In the genomic region with DNA sequence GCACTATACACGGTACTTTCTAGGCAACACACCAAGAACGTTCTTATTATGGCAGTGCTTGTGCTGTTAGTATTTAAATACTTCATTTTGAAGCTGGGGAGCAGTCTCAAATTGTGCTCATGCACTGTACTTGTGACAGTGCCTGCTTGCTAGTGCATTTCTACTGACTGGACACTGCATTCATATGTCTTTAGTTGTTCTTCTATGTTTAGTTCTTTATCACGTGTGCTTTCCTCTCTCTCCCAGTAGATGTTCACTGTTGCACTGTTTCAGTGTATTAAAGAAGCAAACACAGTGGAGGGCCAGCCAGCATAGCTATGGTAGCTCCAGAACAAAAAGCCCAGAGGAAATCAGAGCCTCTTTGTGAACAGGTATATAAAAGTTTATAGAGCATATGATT, we compare ENCODE assay signal across 25 mouse cellular contexts. TPM values are rescaled to one million over a fixed set of nuclear protein-coding genes. Genes with fewer than 3 reads are reported as not detected.
DNase-seq lines count a peak whose midpoint lies in the region; ATAC-seq lines count a peak whose summit lies in the region.
"Had no signal": no experiment of that assay in that cellular context is flagged by ENCODE, and none has a peak within 500 bp of the region (broad histone marks: within the 10 kb centered on the region; RNA-seq: fewer than 3 reads in every experiment).

No protein-coding gene starts in this region.

- intact Hi-C loops in heart, postnatal 25 days (cut with DNase I), result no loop called here

- no peak overlapping the region for H3K9ac ChIP-seq in heart, embryonic 13.5 days
- H3K9ac ChIP-seq in heart, embryonic 16.5 days (ENCODE audit: low read length), result no peak overlapping the region
- H3K9ac ChIP-seq in heart, embryonic 12.5 days, result no peak overlapping the region
- H3K9ac ChIP-seq: embryonic facial prominence, embryonic 12.5 days; embryonic facial prominence, embryonic 15.5 days; forebrain, postnatal 0 days; hindbrain, embryonic 13.5 days; intestine, embryonic 15.5 days; kidney, embryonic 15.5 days had no signal

- peaks cover 11% of the 10 kb centered on the region for H3K4me1 ChIP-seq in heart, embryonic 13.5 days
- peaks cover 4% of the 10 kb centered on the region; the same call in 1 of the 2 replicates for H3K4me1 ChIP-seq in heart, embryonic 16.5 days (ENCODE audit: control insufficient read depth, insufficient read depth, low read length)
- H3K4me1 ChIP-seq in heart, embryonic 12.5 days (replicated peaks), result peaks cover 5% of the 10 kb centered on the region; the same call in 1 of the 2 replicates
- H3K4me1 ChIP-seq: embryonic facial prominence, embryonic 12.5 days; embryonic facial prominence, embryonic 15.5 days; hindbrain, embryonic 10.5 days; hindbrain, embryonic 13.5 days; intestine, embryonic 15.5 days; kidney, embryonic 15.5 days had no signal

- H3K4me3 ChIP-seq in heart, embryonic 13.5 days, result no peak overlapping the region
- H3K4me3 ChIP-seq in heart, embryonic 16.5 days (ENCODE audit: low read length), result no peak overlapping the region
- H3K4me3 ChIP-seq in heart, embryonic 12.5 days, result no peak overlapping the region
- H3K4me3 ChIP-seq: embryonic facial prominence, embryonic 12.5 days; embryonic facial prominence, embryonic 15.5 days; gastrocnemius, adult 2 months; hindbrain, embryonic 10.5 days; hindbrain, embryonic 13.5 days; intestine, embryonic 15.5 days; kidney, embryonic 15.5 days had no signal

- H3K9me3 ChIP-seq in heart, embryonic 13.5 days, result no peaks in the 10 kb centered on the region
- no peaks in the 10 kb centered on the region for H3K9me3 ChIP-seq in heart, embryonic 16.5 days (replicated peaks; ENCODE audit: control insufficient read depth, low read length)
- H3K9me3 ChIP-seq in heart, embryonic 12.5 days (replicated peaks), result no peaks in the 10 kb centered on the region
- H3K9me3 ChIP-seq: embryonic facial prominence, embryonic 12.5 days; embryonic facial prominence, embryonic 15.5 days; hindbrain, embryonic 10.5 days; hindbrain, embryonic 13.5 days; intestine, embryonic 15.5 days; kidney, embryonic 15.5 days had no signal

- no peak for ATAC-seq in heart, embryonic 13.5 days (ENCODE audit: extremely low read depth, insufficient number of reproducible peaks, low FRiP score, low TSS enrichment)
- peak; percentile 79; the same call in 1 of the 2 replicates for ATAC-seq in heart, embryonic 16.5 days (replicated peaks; ENCODE audit: extremely low read depth, insufficient read depth, low FRiP score)
- no peak for ATAC-seq in heart, embryonic 12.5 days (ENCODE audit: insufficient number of reproducible peaks, low FRiP score)
- ATAC-seq: activated CD4-positive, CD25-positive, alpha-beta regulatory T cell, adult 4 months; forebrain, embryonic 14.5 days; hindbrain, embryonic 16.5 days; intestine, embryonic 15.5 days had no signal

- H3K4me2 ChIP-seq in heart, embryonic 13.5 days, result no peak overlapping the region
- no peak overlapping the region for H3K4me2 ChIP-seq in heart, embryonic 16.5 days (ENCODE audit: low read depth, low read length)
- H3K4me2 ChIP-seq in heart, embryonic 12.5 days, result no peak overlapping the region
- H3K4me2 ChIP-seq: embryonic facial prominence, embryonic 12.5 days; embryonic facial prominence, embryonic 15.5 days; hindbrain, embryonic 13.5 days; intestine, embryonic 15.5 days; kidney, embryonic 15.5 days had no signal

- peak overlapping the region; percentile 69 for H3K27ac ChIP-seq in heart, embryonic 13.5 days (replicated peaks)
- peak overlapping the region; percentile 71 for H3K27ac ChIP-seq in heart, embryonic 16.5 days (ENCODE audit: low read length)
- no peak overlapping the region for H3K27ac ChIP-seq in heart, embryonic 12.5 days (ENCODE audit: poor library complexity, severe bottlenecking)
- H3K27ac ChIP-seq: embryonic facial prominence, embryonic 12.5 days; embryonic facial prominence, embryonic 15.5 days; gastrocnemius, adult 2 months; hindbrain, embryonic 10.5 days; hindbrain, embryonic 13.5 days; intestine, embryonic 15.5 days; kidney, embryonic 15.5 days had no signal

- no peaks in the 10 kb centered on the region for H3K27me3 ChIP-seq in heart, embryonic 13.5 days (replicated peaks)
- no peaks in the 10 kb centered on the region for H3K27me3 ChIP-seq in heart, embryonic 16.5 days (ENCODE audit: control insufficient read depth, insufficient read depth, low read length)
- H3K27me3 ChIP-seq in heart, embryonic 12.5 days (replicated peaks), result no peaks in the 10 kb centered on the region
- H3K27me3 ChIP-seq: embryonic facial prominence, embryonic 12.5 days; embryonic facial prominence, embryonic 15.5 days; hindbrain, embryonic 13.5 days; intestine, embryonic 15.5 days; kidney, embryonic 15.5 days had no signal

- DNase-seq in heart, adult 18-20 months, result peak; percentile 10 to 28
- no peak for DNase-seq in heart, adult 11 months
- DNase-seq in heart, postnatal 25 days (ENCODE audit: low spot score), result no peak
- DNase-seq: adrenal gland, adult 8-10 months; adrenal gland, postnatal 25 days; cerebellum, adult 11-12 months; cerebellum, adult 8-10 months; cerebellum, postnatal 10 days; gastrocnemius, adult 2 months; gastrocnemius, postnatal 14 days; kidney, adult 11 months; kidney, adult 8-10 months had no signal

- 62% methylated on average over 3 of the region's 3 CpGs for WGBS in heart, embryonic 13.5 days
- 46% methylated on average over 3 of the region's 3 CpGs for WGBS in heart, embryonic 16.5 days
- WGBS in heart, embryonic 12.5 days, result 74% methylated on average over 3 of the region's 3 CpGs

- H3K36me3 ChIP-seq in heart, embryonic 13.5 days, result peaks cover 18% of the 10 kb centered on the region
- H3K36me3 ChIP-seq in heart, embryonic 16.5 days (ENCODE audit: control insufficient read depth, insufficient read depth), result peaks cover 8% of the 10 kb centered on the region
- H3K36me3 ChIP-seq in heart, embryonic 12.5 days, result peaks cover 12% of the 10 kb centered on the region; the same call in 1 of the 2 replicates
- H3K36me3 ChIP-seq: intestine, embryonic 15.5 days had no signal

RNA-seq across cellular contexts. Expression of a gene that starts 29.8 kb away (rescaled TPM):
- under 1 TPM; 0.94 to 0.95 TPM for total RNA-seq in heart, adult 18-20 months (2021)
- polyA plus RNA-seq in heart, embryonic 13.5 days (2015; fragmentation: Nextera tagmentation; extraction: Ambion mirVana), result 3.5 and 3.9 TPM in 2 replicates
- 1 to 10 TPM; 1.1 to 2.6 TPM for total RNA-seq in heart, postnatal 25 days (2021)
- 3.3 and 3.5 TPM in 2 replicates for polyA plus RNA-seq in heart, embryonic 16.5 days (2015; fragmentation: Nextera tagmentation; extraction: Ambion mirVana)
- 6.4 and 7.6 TPM in 2 replicates for polyA plus RNA-seq in heart, embryonic 12.5 days (2016; fragmentation: Nextera tagmentation; extraction: Ambion mirVana)

Comparison
In these comparisons a context has a peak if more than half of its experiments do, and no peak if none do; other contexts are left out.
1. DNase-seq: peak in heart, adult 18-20 months (2 of 2); none in heart, adult 11 months (single experiment) and heart, postnatal 25 days (single experiment).